Mouse (Mus musculus): Measurements from ENCODE around the gene Fam71d.

The Fam71d gene

DNA sequence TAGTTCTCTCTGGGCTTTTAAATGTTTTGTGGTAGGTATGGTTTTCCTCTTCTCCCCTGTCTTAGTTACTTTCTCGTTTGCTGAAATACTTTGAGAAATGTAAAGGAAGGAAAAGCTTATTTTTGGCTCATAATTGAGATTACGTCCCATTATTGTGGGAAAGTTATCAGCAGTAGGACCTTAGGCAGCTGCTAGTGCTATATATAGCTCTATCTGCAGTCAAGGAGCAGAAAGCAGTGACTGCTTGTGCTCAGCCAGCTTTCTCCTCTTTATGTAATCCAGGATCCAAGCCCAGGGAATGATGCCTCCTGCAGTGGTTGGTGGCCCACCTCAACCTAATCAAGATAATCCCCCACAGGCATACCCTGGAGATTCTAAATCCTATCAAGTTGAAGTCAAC is 81.9 kb downstream of the Fam71d start:
- DNase-seq (ENCODE audit: low spot score in 2 of 2), result peak; percentile 6 to 38

DNA sequence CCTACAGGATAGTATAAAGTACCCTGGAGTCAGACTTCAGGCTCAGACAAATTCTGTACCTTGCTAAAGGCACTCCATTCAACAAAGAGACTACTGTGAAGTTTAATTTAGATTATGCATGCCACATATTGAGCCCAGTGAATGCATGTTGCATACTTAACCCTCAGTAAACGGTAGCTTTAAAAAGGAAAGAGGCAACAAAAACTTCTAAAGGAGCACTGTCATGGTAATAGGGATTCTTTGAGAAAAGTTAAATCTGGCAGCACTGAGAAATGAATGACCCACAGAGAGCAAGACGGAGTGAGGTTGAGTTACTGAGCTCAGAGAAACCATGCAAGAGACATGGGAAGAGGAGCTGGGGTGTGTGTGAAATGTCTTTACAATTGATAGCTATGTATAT is 86.6 kb downstream of the Fam71d start:
- no peak for DNase-seq (ENCODE audit: low spot score in 2 of 2)

DNA sequence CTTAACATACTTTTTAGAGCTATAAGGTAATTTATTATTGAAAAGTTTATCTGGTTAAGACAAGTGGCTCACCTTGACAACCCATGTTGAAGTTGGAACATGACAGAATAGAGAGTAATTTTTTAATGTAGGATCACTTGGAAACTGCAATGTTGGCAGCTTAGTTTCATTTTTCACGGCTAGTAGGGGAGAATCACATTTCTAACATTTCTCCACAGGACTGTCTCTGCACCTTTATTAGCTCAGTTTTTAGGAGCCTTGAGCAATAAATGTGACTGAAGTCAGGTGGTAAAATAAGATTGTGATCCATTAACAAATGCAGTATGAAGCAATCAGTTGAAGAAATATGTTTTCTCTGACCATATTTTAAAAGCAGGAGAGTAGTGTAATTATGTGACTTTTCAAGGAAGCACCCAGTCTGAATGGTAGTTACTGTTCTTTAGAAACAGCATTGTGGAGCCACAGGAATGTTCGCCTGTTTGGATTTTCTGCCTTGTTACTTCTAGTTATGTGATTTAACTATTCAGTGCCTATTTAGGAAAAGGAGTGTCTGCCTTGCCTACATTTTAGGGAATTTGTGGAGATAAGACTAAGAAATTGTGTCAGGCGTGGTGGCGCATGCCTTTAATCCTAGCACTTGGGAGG is 87.2 kb downstream of the Fam71d start:
- no peak for DNase-seq (ENCODE audit: low spot score in 2 of 2)

Data from heart, adult 9 months (tissue).